Mouse (Mus musculus) adrenal gland, adult (tissue): Measurements from ENCODE around the gene Ren1.
"Not testable (repeated sequence)": the region's sequence is repeated elsewhere in the genome, so short reads cannot be mapped to it uniquely, and the experiment has no call there.

Source experiments
- DNase-seq, 2 experiments: peaks; one replicate each; pipeline ENCODE4 v3.0.0; 2022 to 2023; ENCODE audit warnings: low spot score in 1 of 2; ENCODE audit not compliant: inconsistent age in 2 of 2

Gene Ren1

DNA sequence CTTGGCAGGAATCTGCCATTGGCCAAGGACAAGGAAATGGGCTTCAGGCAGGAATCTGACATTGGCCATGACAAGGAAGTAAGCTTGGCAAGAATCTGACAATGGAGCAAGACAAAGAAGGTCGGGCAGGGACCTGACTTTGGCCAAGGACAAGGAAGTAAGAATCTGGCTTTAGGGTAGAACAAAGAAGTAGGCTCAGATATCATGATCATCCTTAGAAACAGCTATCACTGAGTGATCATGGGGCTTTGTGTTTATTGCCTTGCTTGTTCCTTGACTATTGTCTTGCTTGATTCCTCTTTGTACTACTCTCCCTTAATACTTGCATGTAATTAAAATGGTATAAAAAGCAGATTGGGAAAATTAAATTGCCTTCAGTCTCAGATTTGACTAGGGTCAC, 9.9 kb upstream of the Ren1 start:
- not testable (repeated sequence) for DNase-seq

DNA sequence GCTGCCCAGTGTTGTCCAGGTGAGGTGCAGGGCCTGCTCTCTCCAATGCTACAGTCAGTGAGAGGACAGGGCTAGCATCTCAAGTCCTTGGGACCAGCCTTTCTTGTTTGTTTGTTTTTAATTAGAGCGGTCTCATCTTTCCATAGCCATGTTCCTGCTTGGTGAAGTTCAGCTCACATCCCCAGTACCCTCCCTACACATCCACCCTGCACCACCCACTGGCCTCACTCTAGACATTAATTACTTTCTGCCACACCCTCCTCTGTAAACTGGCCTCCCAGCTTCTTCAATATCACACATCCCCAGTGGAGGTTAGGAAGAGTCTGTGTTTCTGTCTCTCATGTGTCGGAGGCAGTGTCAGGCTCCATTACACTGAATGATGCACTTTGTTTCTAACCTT, 6.0 kb upstream of the Ren1 start:
- DNase-seq: no peak

DNA sequence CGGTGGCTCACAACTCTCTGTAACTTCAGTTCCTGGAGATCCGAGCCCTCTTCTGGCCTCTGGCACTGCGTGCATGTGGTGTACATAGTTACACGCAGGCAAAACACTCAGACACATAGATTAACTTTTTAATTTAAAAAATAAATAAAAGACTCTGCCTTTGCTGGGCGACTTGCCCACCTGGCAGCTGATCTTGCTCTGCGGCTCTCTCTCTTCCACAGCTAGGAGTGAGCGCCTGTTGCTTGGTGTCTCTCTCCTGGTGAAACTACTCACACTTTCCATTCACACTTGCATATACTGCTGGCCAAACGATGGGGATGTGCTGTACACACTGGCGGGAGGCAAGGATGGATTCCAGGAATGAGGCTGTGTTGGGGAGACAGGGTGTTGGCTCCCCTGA, 3.8 kb upstream of the Ren1 start:
- no peak for DNase-seq

DNA sequence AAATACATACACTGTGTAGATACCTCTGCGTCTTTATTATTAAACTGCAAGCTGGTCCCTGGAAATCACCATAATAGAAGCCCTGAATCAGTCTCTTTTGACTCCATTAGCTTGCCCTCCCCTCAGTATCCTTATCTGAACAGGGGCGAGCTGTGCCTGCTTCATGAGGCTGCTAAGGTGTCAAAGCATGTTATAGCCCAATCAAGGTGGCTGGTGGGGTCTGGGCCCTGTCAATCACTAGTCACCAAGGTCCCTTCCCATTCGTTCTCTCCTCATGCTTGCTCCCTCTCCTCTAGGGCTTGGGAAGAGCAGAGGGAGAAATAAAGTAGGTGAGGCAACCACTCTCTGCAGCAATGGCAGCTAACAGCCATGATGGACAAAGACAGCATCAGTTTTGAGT, 3.1 kb upstream of the Ren1 start:
- no peak for DNase-seq

DNA sequence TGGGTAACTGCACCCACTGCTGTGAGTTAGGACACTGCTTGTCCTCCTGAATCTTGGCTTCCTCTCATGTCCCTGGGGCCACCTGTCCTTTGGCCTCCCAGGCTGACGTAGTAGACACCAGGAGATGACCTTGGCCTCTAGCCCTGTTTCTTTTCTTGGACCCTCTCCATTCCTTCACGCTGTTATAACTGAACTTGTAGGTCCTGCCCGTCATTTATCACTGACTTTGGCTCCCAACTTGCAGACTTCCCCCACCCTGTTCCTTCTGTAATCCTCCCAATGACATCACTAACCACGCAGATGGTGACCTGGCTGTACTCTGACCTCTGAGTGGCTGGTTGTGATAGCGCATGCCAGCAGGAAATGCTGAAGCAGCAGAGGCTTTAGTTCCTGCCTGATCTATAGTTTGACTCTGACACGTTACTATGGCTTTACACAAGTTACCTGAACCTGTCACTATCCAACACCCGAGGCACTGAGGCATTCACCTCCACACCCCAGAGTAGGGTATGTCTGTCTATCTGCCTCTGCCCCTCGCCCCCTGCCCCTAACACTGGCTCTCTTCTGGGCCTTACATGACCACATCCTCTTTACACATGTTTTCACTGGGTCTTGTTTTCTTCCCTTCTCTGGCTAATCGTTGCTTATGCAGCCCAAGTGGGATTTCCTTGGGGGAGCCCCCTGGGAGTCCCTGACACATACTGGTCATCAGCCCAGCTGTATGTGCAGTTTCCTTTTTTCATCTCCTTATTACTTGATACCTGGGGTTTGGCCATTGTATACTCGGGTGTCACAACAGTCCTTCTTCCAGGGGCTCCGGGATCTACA, 2.4 kb upstream of the Ren1 start:
- DNase-seq: peak; percentile 80 to 89

DNA sequence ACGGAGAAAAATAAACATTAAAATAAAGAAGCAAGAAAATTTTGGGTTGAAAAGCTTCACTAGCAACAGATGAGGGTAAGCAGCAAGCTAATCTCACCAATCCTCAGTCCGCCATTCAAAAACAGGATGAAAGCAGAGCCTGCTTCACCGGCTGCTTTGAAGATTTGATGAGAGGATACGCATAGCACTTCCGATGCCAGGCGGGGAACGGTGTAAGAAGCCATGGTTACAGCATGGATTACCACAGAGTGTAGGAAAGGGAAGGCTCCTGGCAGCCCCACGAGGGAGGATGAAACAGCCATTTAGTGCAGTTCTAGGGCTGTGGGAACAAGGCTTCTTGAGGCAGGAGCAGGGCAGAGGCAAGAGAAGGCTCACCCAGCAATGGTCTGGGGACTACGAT, 1.5 kb downstream of the Ren1 start:
- no peak for DNase-seq

DNA sequence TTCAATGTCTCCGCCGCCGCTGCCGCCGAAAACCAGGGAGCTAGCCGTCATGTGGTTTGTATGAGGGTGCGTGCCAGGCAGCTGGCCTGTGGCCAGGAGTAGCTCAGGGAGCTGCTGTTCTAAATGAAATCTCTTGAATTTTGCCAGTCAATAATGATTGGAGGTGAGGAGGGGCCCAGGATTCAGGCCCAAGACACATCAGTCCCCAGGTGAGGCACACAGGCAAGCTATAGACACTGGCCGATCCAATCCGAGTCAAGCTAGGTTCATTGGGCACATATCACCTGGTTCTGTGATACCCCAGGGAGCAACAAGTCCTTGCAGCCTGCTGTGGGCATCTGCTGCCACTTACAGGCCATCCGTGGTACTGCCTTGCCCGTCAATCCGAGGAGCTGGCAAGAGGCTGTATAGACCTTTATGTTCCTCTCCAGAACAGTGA, 3.1 kb downstream of the Ren1 start:
- peak; percentile 89 to 96 for DNase-seq

DNA sequence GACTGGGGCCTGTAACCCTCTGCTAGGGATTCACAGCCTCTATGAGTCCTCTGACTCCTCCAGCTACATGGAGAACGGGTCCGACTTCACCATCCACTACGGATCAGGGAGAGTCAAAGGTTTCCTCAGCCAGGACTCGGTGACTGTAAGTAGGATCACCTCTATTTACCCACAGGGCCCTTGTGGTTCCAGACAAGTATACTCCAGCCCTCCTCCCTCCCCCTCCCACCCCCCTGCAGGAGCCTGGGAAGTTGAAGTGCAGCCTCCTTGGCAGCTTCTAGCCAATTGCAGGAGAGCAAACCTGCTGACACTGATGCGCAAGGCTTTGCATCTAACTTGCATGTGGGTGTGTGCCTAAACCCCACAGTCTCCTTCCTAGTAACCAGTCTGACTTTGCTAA, 5.2 kb downstream of the Ren1 start:
- no peak for DNase-seq

DNA sequence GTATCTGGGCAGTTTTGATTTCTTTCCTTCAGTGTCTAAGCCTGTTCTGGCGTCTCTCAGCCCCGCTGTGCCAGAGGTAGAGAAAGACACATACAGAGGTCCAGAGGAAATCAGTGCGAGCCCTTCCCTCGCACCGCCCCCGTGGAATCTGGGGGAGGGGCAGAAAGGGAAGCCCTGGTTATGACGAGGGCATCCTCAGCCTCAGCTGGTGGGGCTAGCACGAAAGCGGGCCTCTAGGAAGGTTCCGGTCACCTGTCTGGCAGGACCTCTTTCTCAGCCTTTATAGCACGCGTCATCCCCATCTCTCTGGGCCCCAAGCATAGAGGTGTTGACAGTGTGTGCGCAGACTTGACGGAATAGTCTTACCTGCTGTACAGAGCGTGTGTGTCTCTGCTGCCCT, 5.6 kb downstream of the Ren1 start:
- DNase-seq: no peak

DNA sequence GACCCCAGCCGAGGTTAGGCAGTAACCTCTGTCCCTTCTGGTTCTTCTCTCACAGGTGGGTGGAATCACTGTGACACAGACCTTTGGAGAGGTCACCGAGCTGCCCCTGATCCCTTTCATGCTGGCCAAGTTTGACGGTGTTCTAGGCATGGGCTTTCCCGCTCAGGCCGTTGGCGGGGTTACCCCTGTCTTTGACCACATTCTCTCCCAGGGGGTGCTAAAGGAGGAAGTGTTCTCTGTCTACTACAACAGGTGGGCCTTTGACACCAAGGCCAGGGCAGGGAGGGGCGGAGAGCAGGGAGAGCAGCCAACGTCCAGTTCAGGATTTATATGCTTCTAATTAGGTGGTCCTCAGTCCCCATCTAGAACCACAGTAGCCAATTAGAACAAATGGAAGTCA, 6.0 kb downstream of the Ren1 start:
- DNase-seq: no peak

DNA sequence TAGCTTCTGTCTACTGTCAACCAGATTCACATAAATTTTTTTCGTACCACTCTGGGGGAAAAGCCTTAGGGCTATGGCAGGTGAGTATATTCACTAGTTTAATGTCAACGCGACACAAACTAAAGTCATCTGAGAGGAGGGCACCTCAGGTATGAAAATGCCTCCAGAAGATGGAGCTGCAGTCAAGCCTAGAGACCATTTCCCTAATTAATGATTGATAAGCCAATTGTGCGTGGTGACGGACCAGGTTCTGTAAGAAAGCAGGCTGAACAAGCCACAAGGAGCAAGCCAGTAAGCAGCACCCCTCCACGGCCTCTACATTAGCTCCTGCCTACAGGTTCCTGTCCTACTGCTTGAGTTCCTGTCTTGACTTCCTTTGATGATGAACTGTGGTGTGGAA, 10.7 kb downstream of the Ren1 start:
- DNase-seq: no peak

DNA sequence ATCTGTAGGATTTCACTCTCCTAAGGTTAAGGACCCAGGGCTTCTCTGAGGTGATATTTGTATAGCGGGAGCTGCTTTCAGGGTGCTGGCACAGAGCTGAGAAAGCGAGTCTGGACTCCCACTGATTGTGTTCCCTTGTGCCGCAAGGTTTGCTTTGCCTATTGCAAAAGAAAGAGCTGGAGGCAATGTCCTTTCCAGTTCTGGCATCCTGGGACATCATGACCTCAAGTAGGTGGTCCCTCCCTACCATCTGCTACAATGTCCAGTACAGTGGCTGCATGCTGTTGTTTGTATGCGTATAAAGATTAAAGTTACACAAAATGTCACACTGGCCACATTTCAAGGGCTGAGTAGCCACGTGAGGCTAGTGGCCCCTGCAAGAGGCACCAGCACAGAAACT, 11.8 kb downstream of the Ren1 start:
- DNase-seq: no peak

DNA sequence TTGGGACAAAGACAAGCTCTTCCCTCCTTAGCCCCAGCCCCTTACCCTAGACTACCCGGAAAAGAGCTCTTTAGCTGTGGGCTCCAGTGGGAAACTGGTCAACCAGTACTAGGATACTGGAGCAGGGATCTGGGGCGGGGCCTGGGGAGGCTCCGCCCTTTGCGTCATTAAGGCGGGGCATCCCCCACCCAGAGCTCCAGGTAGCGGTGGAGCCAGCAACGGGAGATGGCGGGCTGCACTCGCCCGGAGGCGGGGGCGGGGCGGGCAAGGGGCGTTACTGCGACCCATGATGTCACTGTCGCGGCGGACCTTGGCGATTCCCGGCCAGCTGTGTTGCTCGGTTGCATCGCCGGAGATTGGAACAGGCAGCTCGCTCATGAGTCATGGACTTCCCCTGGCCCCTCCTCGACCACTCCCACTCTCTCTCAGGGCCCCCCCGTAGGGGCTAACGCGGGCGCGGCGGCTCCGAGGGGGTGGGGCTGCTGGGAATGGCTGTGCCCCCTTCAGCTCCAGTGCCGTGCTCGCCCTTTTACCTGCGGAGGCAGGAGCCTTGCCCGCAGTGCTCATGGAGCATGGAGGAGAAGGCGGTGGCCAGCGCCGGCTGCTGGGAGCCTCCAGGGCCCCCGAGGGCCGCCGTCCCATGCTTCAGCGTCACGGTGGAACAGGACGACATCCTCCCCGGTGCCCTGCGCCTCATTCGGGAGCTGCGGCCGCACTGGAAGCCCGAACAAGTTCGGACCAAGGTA, 13.1 kb downstream of the Ren1 start, which contains the start of gene Etnk2:
TSS of gene Etnk2 (plus strand) at position 297 of the 746 bp plus-strand sequence.
- peak; percentile 96 for DNase-seq

DNA sequence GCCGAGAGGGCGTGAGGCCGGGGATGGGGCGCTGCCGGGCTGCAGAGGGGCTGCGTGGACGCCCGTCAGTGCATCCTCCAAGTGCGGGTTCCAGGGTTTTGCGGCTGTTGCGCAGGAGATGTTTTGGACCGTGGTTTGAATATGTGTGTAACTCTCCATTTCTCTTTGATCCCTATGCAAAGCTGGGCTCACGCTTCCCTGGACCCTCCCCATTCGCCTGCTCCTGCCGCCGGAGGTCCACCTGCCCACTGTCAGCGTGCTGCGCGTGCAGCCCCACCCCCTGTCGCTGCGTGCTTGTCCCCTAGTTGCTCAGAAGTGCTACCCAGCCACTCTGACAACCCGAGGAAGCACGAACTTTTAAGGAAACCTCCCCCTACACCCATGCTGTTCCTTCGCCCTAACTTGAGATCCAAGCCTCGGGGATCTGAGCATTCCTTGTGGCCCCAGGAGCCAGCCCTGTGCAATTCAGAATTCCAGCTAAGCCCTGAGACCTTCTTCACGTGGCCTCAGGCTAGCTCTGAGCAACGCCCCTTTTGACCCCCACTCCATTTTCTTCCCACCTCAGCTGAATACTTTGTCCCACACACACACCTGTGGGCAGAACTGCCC, 13.8 kb downstream of the Ren1 start:
- DNase-seq: peak in 1 of 2 experiments; percentile 53

DNA sequence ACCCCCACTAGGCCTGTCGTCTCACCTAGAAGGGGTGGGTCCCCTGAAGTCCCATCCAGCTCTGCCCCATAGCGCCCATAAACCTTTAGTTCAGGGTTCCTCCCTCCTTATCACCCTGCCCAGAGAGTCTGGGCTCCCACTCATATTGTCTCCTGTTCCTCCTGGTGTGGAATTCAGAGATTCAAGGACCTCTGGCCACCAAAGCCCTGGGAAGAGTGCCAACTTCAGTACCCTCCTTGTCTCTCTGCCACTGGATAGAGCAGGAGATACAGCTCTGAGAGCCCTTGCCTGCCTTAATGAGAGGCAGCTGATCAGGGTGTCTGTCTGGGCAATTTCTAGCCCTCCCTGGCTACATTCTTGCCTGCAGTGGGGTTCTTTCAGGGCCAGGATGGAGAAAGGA, 14.6 kb downstream of the Ren1 start:
- peak; percentile 54 to 67 for DNase-seq

DNA sequence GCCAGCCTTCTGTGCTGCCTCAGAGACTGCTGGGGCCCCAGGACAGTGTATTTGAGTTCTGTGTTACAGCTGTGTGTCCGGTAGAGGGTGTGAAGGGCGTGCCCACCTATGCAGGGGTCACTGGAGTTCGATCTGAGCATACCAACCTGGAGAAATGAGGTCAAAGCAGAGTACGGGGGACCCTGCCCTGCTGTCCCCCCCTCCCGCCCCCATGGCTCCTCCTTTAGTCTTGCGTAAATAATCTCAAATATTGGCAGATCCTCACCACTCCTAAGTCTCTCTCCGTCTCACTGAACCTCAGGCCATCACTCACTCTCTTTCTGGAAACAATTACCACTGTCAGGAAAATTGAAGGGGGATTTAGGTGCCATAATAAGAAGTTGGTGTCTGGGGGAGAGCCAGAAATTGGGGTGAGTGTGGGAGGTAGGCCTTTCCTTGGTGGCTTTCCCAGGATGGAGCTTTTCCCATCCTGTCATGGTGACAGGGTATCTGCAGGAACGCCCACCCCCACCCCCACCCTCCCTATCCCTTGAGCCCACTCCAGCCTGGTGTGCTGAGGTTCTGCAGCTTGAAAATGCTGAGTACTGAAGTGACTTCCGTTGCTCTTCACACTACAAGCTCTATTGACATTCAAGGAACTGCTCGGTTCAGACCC, 16.8 kb downstream of the Ren1 start:
- no peak for DNase-seq

DNA sequence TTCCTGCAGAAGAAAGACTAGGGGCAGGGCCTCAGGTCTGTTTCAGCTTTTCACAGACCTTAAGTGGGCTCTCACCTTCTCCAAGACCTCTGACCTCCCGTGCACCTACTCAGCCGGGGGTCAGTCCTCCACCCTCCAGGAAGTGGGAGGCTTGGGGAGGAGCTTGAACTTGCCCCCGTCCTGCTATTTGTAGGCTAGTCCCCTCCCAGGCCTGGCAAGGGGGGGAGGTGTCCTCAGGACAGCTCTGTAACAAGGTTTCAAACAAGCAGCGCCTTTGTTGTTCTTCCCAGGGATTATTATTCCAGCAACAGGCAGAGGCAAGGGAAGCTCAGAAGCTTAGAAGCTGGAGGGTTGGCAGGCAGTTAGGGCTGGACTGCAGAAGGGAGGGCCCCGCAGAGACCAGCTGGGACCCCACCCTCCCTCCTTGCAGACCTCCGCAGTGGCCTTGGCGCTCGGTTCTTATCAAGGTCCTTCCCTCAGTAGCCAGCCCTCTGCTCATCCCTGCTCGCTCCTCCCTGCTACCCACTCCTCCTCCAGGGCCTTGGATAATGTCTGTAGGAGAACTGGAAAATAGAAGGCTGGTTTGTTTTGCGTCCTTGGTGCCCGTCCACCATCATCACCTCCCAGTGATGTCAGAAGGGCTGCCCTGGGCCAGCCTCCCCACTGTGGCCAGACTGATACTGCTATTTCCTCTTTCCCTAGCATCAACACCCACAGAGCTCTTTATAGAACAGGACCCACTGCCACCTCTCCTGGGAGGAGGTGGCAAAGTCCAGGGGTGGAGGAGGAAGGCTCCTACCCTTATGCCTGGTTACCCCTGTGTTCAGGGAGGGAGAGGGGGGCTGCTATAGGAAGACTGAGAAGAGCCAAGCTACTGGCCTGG, 17.5 kb downstream of the Ren1 start:
- peak; percentile 81 for DNase-seq

DNA sequence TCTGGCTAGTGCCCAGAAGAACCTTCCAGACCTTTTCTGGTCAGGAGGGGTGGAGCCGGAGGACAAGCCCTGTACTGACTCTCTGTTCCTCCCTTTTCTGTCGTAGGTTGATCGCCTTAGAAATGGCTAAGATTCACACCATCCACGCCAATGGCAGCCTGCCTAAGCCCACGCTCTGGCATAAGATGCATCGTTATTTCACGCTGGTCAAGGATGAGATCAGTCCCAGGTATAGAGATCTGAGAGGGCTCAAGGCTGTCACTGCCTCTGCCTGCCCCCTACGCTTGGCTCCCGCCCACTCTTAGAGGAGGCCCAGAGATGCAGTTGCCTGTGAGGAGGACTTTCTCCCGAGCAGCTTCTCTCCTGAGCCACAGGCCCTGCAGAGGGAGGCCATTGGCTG, 18.3 kb downstream of the Ren1 start:
- peak; percentile 54 to 71 for DNase-seq

DNA sequence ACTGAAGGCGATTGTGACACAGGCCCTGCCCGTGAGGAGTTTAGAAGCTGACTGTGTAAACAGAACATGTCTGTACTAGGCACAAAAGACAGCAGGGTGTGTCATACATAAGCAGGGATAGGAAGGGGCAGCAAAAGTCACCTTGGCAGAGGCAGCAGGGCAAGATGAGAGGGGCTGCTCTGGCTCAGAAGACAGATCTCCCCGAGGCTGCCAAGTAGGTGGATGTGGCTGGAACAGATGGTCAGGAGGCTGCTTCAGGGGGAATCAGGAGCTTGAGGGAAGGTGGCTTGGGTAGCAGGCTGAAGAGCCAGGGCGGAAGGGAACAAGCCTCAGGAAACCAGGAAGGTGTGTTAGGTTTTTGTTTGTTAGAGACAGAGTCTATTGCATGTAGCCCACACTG, 20.0 kb downstream of the Ren1 start:
- DNase-seq: no peak

DNA sequence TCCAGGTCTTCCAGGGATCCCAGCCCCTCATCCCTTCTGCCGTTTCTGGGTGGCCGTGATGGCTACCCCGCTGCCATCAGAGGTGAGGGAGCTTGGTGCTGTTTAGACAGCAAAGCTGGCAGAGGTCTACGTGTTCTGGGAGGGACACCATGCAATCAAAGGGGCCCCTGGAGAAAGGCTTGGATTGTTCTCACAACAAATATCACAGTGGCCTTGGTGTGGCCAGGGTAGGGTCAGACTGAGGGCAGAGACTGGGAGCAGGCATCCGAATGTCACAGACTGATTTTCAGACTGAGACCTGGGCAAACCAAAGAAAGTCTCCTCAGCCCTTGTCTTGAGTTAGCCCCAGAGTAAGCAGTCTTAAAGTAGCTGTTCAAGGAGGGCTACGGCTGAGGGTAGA, 21.1 kb downstream of the Ren1 start:
- DNase-seq: peak; percentile 69 to 70
